Mouse (Mus musculus) liver, embryonic 14.5 days (tissue): Measurements from ENCODE around the gene Rpp40. TPM values are rescaled to one million over a fixed set of nuclear protein-coding genes. Genes with fewer than 3 reads are reported as not detected.

Experiments used
- ATAC-seq: fragments of 200-750 bp; cut with Nextera tagmentation; 2 replicates; pipeline ENCODE4 v1.8.0; 2017; ENCODE audit warnings: moderate number of reproducible peaks, mild to moderate bottlenecking, moderate library complexity; ENCODE audit not compliant: insufficient read depth
- DNase-seq, 3 experiments: peaks; one replicate each; pipeline ENCODE4 v3.0.0-alpha.2; 2012 to 2013; ENCODE audit warnings: low read depth in 3 of 3, low spot score in 3 of 3
- H3K27ac ChIP-seq: fragments of 300-500 bp; sonication (generic); 2 replicates; pipeline ENCODE4 v1.5.1; 2014; ENCODE audit warnings: moderate library complexity, mild to moderate bottlenecking, control low read depth, inconsistent platforms
- H3K27me3 ChIP-seq: fragments of 300-500 bp; sonication (generic); 2 replicates; pipeline ENCODE4 v1.6.1; 2014; ENCODE audit warnings: mild to moderate bottlenecking, low read length, moderate library complexity; ENCODE audit not compliant: control insufficient read depth, insufficient read depth
- H3K36me3 ChIP-seq: fragments of 300-500 bp; sonication (generic); replicated peaks from 2 replicates; pipeline ENCODE4 v1.6.1; 2014; ENCODE audit warnings: low read depth; ENCODE audit not compliant: control insufficient read depth, insufficient read depth
- H3K4me1 ChIP-seq, 2 experiments: fragments of 200-500 bp in 1 of 2; fragments of 300-500 bp in 1 of 2; sonication (generic) in 1 of 2; replicated peaks; 2 replicates each; pipeline ENCODE4 v1.6.1; 2012 to 2014; ENCODE audit warnings: antibody characterized with exemption in 1 of 2, inconsistent platforms in 1 of 2, low read length in 1 of 2; ENCODE audit not compliant: control insufficient read depth in 2 of 2, insufficient read depth in 2 of 2
- H3K4me2 ChIP-seq: fragments of 300-500 bp; sonication (generic); 2 replicates; pipeline ENCODE4 v1.6.1; 2014; ENCODE audit warnings: low read depth, mild to moderate bottlenecking, control low read depth, moderate library complexity
- H3K4me3 ChIP-seq, 2 experiments: fragments of 200-500 bp in 1 of 2; fragments of 300-500 bp in 1 of 2; sonication (generic) in 1 of 2; 2 replicates each; pipeline ENCODE4 v1.5.1; 2012 to 2014; ENCODE audit warnings: low read depth in 2 of 2, low read length in 2 of 2, mild to moderate bottlenecking in 2 of 2, control low read depth in 1 of 2, inconsistent platforms in 1 of 2, moderate library complexity in 1 of 2; ENCODE audit not compliant: insufficient read depth in 1 of 2
- H3K9ac ChIP-seq: fragments of 300-500 bp; sonication (generic); replicated peaks from 2 replicates; pipeline ENCODE4 v1.6.1; 2014; ENCODE audit warnings: mild to moderate bottlenecking, control low read depth, moderate library complexity
- H3K9me3 ChIP-seq: fragments of 300-500 bp; sonication (generic); 2 replicates; pipeline ENCODE4 v1.6.1; 2016; ENCODE audit warnings: low read length, mixed read lengths; ENCODE audit not compliant: control insufficient read depth
- CTCF ChIP-seq: IDR thresholded peaks from 2 replicates; pipeline ENCODE4 v1.5.1; 2016; ENCODE audit warnings: antibody characterized with exemption, low read depth, control low read depth
- EP300 ChIP-seq: IDR thresholded peaks from 2 replicates; pipeline ENCODE4 v1.6.1; 2016; ENCODE audit warnings: antibody characterized with exemption, low read depth
- WGBS: fragments of 180-500 bp; shearing (Covaris S2); extraction: QIAGEN DNeasy Blood & Tissue Kit; methylation state at CpG from one replicate; pipeline ENCODE4 v1.1.7; 2014; ENCODE audit not compliant: insufficient replicate concordance; 5-methylcytosine and 5-hydroxymethylcytosine counted together
- polyA plus RNA-seq, 2 experiments: library from polyadenylated mRNA; depleted of rRNA in 1 of 2; stranded (reverse) in 1 of 2; unstranded in 1 of 2; fragments of >200 nt; fragmentation: Nextera tagmentation in 1 of 2; extraction: Ambion mirVana in 1 of 2; gene quantifications; 2 replicates each; pipeline versions ENCODE4 v1.2.1 to v1.2.3; 2012 to 2014

Gene Rpp40
- polyA plus RNA-seq, 2 experiments = 4.3 to 10.3 TPM

GRCm38 (mm10) chr13:35892866-35893265, 13.3 kb downstream of the Rpp40 start:
- Histone ChIP-seq H3K9me3 (no peaks in the 10 kb centered on the region), H3K27me3 (no peaks in the 10 kb centered on the region), H3K4me2 (no peak overlapping the region), H3K27ac (no peak overlapping the region), H3K36me3 (no peaks in the 10 kb centered on the region), H3K4me3 (no peak overlapping the region), H3K4me1 (no peaks in the 10 kb centered on the region), H3K9ac (no peak overlapping the region)
- DNase-seq (no peak), ATAC-seq (no peak)
- TF ChIP-seq EP300 = no peak
- no peak for TF ChIP-seq CTCF
- WGBS = 8% methylated on average over 3 of the region's 3 CpGs

GRCm38 (mm10) chr13:35886121-35886725, 19.9 kb downstream of the Rpp40 start:
- peak in 2 of 3 experiments; percentile 15 to 23 for DNase-seq
- TF ChIP-seq EP300 (no peak), CTCF (peak; percentile 93)
- Histone ChIP-seq H3K27ac (no peak overlapping the region), H3K4me2 (no peak overlapping the region), H3K4me3 (no peak overlapping the region), H3K4me1 (no peaks in the 10 kb centered on the region), H3K9ac (no peak overlapping the region), H3K27me3 (no peaks in the 10 kb centered on the region), H3K9me3 (no peaks in the 10 kb centered on the region), H3K36me3 (no peaks in the 10 kb centered on the region)
- ATAC-seq = no peak
- 23% methylated on average over 15 of the region's 15 CpGs for WGBS

- H3K27me3 ChIP-seq = no peaks in the 10 kb centered on the region
- H3K4me1 ChIP-seq = no peaks in the 10 kb centered on the region
- DNase-seq = no peak
- TF ChIP-seq CTCF = no peak
- TF ChIP-seq EP300 = no peak
- 58% methylated on average over 6 of the region's 6 CpGs for WGBS
- no peak for ATAC-seq
- H3K9ac ChIP-seq = no peak overlapping the region
- no peaks in the 10 kb centered on the region for H3K36me3 ChIP-seq
- no peak overlapping the region for H3K4me3 ChIP-seq
- no peak overlapping the region for H3K27ac ChIP-seq
- H3K9me3 ChIP-seq = no peaks in the 10 kb centered on the region
- no peak overlapping the region for H3K4me2 ChIP-seq
Measured at GRCm38 (mm10) chr13:35880555-35881046, 25.6 kb downstream of the Rpp40 start.

- Histone ChIP-seq H3K27me3 (no peaks in the 10 kb centered on the region), H3K4me3 (no peak overlapping the region), H3K4me2 (no peak overlapping the region), H3K36me3 (no peaks in the 10 kb centered on the region; the same call in 1 of the 2 replicates), H3K9me3 (no peaks in the 10 kb centered on the region), H3K4me1 (no peaks in the 10 kb centered on the region), H3K27ac (no peak overlapping the region), H3K9ac (no peak overlapping the region)
- TF ChIP-seq CTCF (no peak), EP300 (no peak)
- DNase-seq (no peak), ATAC-seq (no peak)
- 57% methylated on average over 5 of the region's 5 CpGs for WGBS
Measured at GRCm38 (mm10) chr13:35879519-35879918, 26.6 kb downstream of the Rpp40 start.

- no peak for ATAC-seq
- Histone ChIP-seq H3K4me2 (no peak overlapping the region), H3K27ac (no peak overlapping the region), H3K9me3 (no peaks in the 10 kb centered on the region), H3K27me3 (no peaks in the 10 kb centered on the region), H3K4me1 (no peaks in the 10 kb centered on the region), H3K36me3 (no peaks in the 10 kb centered on the region; the same call in 1 of the 2 replicates), H3K4me3 (no peak overlapping the region), H3K9ac (no peak overlapping the region)
- TF ChIP-seq EP300 (no peak), CTCF (no peak)
- DNase-seq = no peak
- 46% methylated on average over 5 of the region's 5 CpGs for WGBS
Measured at GRCm38 (mm10) chr13:35879068-35879467, 27.1 kb downstream of the Rpp40 start.
